Mouse (Mus musculus) testis, adult 2 months (tissue): ENCODE data around the gene Ppp4c.

ENCODE experiments used
- CTCF ChIP-seq: fragments of 200-500 bp; IDR thresholded peaks from 2 replicates; pipeline ENCODE4 v1.5.1; 2012; ENCODE audit warnings: low read depth, mild to moderate bottlenecking, inconsistent platforms, low read length, moderate library complexity; ENCODE audit not compliant: control insufficient read depth, insufficient read depth, insufficient replicate concordance
- POLR2A ChIP-seq: fragments of 200-500 bp; IDR thresholded peaks from 2 replicates; pipeline ENCODE4 v1.6.1; 2012; ENCODE audit warnings: low read depth, mild to moderate bottlenecking, inconsistent platforms, low read length, moderate library complexity; ENCODE audit not compliant: control insufficient read depth

DNA sequence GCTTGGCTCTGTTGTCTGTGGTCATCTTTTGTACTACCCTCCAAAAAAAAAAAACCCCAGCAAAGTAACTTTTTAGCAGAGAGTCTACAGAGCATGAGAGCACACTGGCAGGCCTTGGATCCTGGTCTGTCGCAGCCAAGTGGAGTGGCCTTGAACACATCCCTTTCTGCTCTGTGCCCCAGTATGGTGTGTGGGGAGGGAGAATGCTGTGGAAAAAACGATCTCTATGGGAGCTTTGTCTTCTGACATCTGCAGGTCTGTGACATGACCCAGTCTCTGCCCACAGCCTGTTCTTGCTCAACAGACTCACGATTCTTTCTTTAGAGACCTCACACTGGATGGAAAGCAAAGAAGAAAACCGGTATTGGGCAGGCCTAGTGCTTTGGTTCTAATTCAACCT is 31.3 kb downstream of the Ppp4c start:
- TF ChIP-seq CTCF, result no peak
- peak; percentile 43; the same call in 1 of the 2 replicates for TF ChIP-seq POLR2A
